11 mouse cellular contexts compared by ENCODE assay signal in the genomic region with DNA sequence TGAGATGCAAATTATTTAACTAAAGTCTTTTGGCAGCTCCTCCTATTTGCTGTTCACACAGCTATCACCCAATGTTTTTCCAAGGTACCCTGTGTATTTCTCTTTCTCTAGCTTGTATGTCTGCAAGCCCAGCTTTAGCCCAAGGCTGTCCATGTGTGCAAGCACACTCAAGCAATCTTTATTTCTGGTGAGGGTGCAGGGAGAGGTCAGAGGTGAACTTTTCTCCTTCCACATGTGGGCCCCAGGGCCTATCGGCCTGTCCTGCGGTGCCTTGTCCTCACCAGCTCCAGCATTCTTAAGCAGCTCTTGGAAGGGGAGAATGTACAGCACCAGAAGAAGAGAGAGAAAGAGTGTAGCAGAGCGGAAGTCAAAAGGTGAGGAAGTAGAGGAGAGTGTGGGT. TPM values are rescaled to one million over a fixed set of nuclear protein-coding genes. Genes with fewer than 3 reads are reported as not detected.
DNase-seq lines count a peak whose midpoint lies in the region; ATAC-seq lines count a peak whose summit lies in the region.
"Had no signal": no experiment of that assay in that cellular context is flagged by ENCODE, and none has a peak within 500 bp of the region (broad histone marks: within the 10 kb centered on the region; RNA-seq: fewer than 3 reads in every experiment).

No protein-coding gene starts in this region.

- H3K36me3 ChIP-seq in megakaryocyte, embryonic 14.5 days (replicated peaks; ENCODE audit: low read length): no peaks in the 10 kb centered on the region
- H3K36me3 ChIP-seq in heart, embryonic 15.5 days: no peaks in the 10 kb centered on the region
- no peaks in the 10 kb centered on the region for H3K36me3 ChIP-seq in stomach, embryonic 16.5 days (ENCODE audit: control insufficient read depth, insufficient read depth, low read length)
- no peaks in the 10 kb centered on the region for H3K36me3 ChIP-seq in forebrain, embryonic 15.5 days
- H3K36me3 ChIP-seq: hindbrain, embryonic 13.5 days had no signal

- peak overlapping the region; percentile 91 for H3K27ac ChIP-seq in heart, embryonic 15.5 days
- peak overlapping the region; percentile 74 for H3K27ac ChIP-seq in stomach, embryonic 16.5 days (ENCODE audit: low read length)
- H3K27ac ChIP-seq in forebrain, embryonic 15.5 days (replicated peaks): no peak overlapping the region
- H3K27ac ChIP-seq: hindbrain, embryonic 13.5 days; liver, embryonic 14.5 days had no signal

- H3K9me3 ChIP-seq in megakaryocyte, embryonic 14.5 days: no peaks in the 10 kb centered on the region
- no peaks in the 10 kb centered on the region for H3K9me3 ChIP-seq in heart, embryonic 15.5 days (replicated peaks)
- H3K9me3 ChIP-seq in stomach, embryonic 16.5 days (replicated peaks; ENCODE audit: control insufficient read depth, low read length): no peaks in the 10 kb centered on the region
- no peaks in the 10 kb centered on the region for H3K9me3 ChIP-seq in forebrain, embryonic 15.5 days
- H3K9me3 ChIP-seq: hindbrain, embryonic 13.5 days had no signal

- H3K4me2 ChIP-seq in heart, embryonic 15.5 days: peak overlapping the region; percentile 25; the same call in 1 of the 2 replicates
- H3K4me2 ChIP-seq in stomach, embryonic 16.5 days (ENCODE audit: low read depth, low read length): no peak overlapping the region
- no peak overlapping the region for H3K4me2 ChIP-seq in forebrain, embryonic 15.5 days (replicated peaks)
- H3K4me2 ChIP-seq: hindbrain, embryonic 13.5 days had no signal

- H3K27me3 ChIP-seq in megakaryocyte, embryonic 14.5 days (replicated peaks): no peaks in the 10 kb centered on the region
- H3K27me3 ChIP-seq in heart, embryonic 15.5 days: no peaks in the 10 kb centered on the region
- H3K27me3 ChIP-seq in stomach, embryonic 16.5 days (ENCODE audit: control insufficient read depth, insufficient read depth, low read length): no peaks in the 10 kb centered on the region
- no peaks in the 10 kb centered on the region for H3K27me3 ChIP-seq in forebrain, embryonic 15.5 days
- H3K27me3 ChIP-seq: CH12.LX; hindbrain, embryonic 13.5 days had no signal

- WGBS in heart, embryonic 15.5 days: 60% methylated on average over 3 of the region's 3 CpGs
- 79% methylated on average over 3 of the region's 3 CpGs for WGBS in stomach, embryonic 16.5 days
- WGBS in forebrain, embryonic 15.5 days: 80% methylated on average over 3 of the region's 3 CpGs

- peak; percentile 89 for DNase-seq in heart, adult 11 months
- DNase-seq in heart, postnatal 14 days: no peak
- DNase-seq: right cerebral cortex, postnatal 14 days had no signal

- peak overlapping the region; percentile 85 for H3K4me3 ChIP-seq in megakaryocyte, embryonic 14.5 days (replicated peaks)
- no peak overlapping the region for H3K4me3 ChIP-seq in heart, embryonic 15.5 days
- no peak overlapping the region for H3K4me3 ChIP-seq in stomach, embryonic 16.5 days (replicated peaks; ENCODE audit: low read length)
- H3K4me3 ChIP-seq in forebrain, embryonic 15.5 days: no peak overlapping the region
- H3K4me3 ChIP-seq: hindbrain, embryonic 13.5 days had no signal

- 0 out of 2 replicates have a peak overlapping the region, but pooled peaks have one; percentile 16 for H3K9ac ChIP-seq in heart, embryonic 15.5 days
- H3K9ac ChIP-seq in stomach, embryonic 16.5 days (ENCODE audit: low read length): no peak overlapping the region
- no peak overlapping the region for H3K9ac ChIP-seq in forebrain, embryonic 15.5 days (replicated peaks)
- H3K9ac ChIP-seq: hindbrain, embryonic 13.5 days; liver, embryonic 14.5 days had no signal

- no peak for ATAC-seq in megakaryocyte, adult 5-6 weeks (ENCODE audit: poor library complexity, severe bottlenecking)
- ATAC-seq in heart, embryonic 15.5 days (replicated peaks; ENCODE audit: insufficient number of reproducible peaks, insufficient read depth, low FRiP score, low read depth): no peak
- no peak for ATAC-seq in stomach, embryonic 16.5 days (ENCODE audit: insufficient read depth, low FRiP score)
- no peak for ATAC-seq in forebrain, embryonic 15.5 days (replicated peaks)

- H3K4me1 ChIP-seq in megakaryocyte, embryonic 14.5 days: peaks cover 61% of the 10 kb centered on the region
- peaks cover 20% of the 10 kb centered on the region for H3K4me1 ChIP-seq in heart, embryonic 15.5 days (replicated peaks)
- 0 out of 2 replicates have a peak, but pooled peaks cover 8% of the 10 kb centered on the region for H3K4me1 ChIP-seq in stomach, embryonic 16.5 days (ENCODE audit: control insufficient read depth, insufficient read depth, low read length)
- peaks cover 5% of the 10 kb centered on the region; the same call in 1 of the 2 replicates for H3K4me1 ChIP-seq in forebrain, embryonic 15.5 days

- intact Hi-C loops in heart, postnatal 14 days (cut with DNase I): no loop called here

RNA-seq across cellular contexts. Expression of a gene that starts 9.5 kb away (rescaled TPM):
- total RNA-seq in heart, postnatal 14 days (2021): 10 to 100 TPM; 52.8 to 53.8 TPM
- polyA plus RNA-seq in megakaryocyte, embryonic 14.5 days (2012; ENCODE audit: insufficient read depth, low replicate concordance): 4.3 and 14.1 TPM in 2 replicates
- total RNA-seq in megakaryocyte, adult 5-6 weeks (2015): 55.5 and 70.0 TPM in 2 replicates
- total RNA-seq in megakaryocyte, adult 5-6 weeks (2017): 43.3 and 57.1 TPM in 2 replicates
- polyA plus RNA-seq in heart, embryonic 15.5 days (2015; fragmentation: Nextera tagmentation; extraction: Ambion mirVana): 13.1 and 14.3 TPM in 2 replicates
- 10.6 and 14.2 TPM in 2 replicates for polyA plus RNA-seq in stomach, embryonic 16.5 days (2015; fragmentation: Nextera tagmentation; extraction: Ambion mirVana)
- polyA plus RNA-seq in forebrain, embryonic 15.5 days (2015; fragmentation: Nextera tagmentation; extraction: Ambion mirVana): 21.0 and 24.4 TPM in 2 replicates
